Mouse (Mus musculus) right cerebral cortex, postnatal 36 days (tissue): ENCODE data around the gene Sprr2a1.
"Not testable (repeated sequence)": the region's sequence is repeated elsewhere in the genome, so short reads cannot be mapped to it uniquely, and the experiment has no call there.

Experiments
- DNase-seq, 2 experiments: peaks; one replicate each; pipeline ENCODE4 v3.0.0; 2022; ENCODE audit warnings: low spot score in 2 of 2, mixed read lengths in 1 of 2

The Sprr2a1 gene

GRCm38 (mm10) chr3:92215569-92215968 lies at the start of gene Sprr2a1, which contains the start of gene Sprr2a2:
Gene Sprr2a1, plus strand, starts transcription at chr3:92215799.
Gene Sprr2a2, plus strand, starts transcription at chr3:92215920.
- not testable (repeated sequence) for DNase-seq

- no peak for DNase-seq
Measured at GRCm38 (mm10) chr3:92169847-92170246, 45.8 kb upstream of the Sprr2a1 start.

- DNase-seq: no peak
Measured at GRCm38 (mm10) chr3:92176880-92177279, 38.7 kb upstream of the Sprr2a1 start.

DNA sequence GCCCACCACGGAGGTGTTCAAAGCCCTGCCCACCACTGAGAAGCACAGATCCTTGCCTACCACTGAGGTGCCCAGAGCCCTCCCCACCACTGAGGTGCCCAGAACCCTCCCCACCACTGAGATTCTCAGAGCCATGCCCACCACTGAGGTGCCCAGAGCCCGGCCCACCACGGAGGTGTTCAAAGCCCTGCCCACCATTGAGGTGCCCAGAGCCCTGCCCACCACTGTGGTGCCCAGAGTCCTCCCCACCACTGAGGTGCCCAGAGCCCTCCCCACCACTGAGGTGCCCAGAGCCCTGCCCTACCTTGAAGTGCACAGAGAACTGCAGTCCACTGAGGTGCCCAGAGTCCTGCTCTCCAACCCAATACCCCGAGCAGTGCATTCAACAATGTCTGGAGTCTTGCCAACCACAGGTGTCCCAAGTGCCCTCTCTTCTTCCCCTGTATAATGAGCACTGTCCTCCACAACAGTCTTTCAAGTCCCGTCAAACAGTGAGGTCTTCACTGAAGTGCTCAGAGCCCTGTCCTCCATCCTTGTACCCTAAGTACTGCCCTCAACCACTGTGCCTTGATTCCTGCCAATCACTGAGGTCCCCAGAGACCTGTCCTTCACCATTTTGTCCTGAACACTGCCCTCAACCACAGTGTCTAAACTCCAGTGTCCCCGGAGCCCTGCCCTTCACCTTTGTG lies 19.9 kb upstream of the Sprr2a1 start:
- no peak for DNase-seq

DNA sequence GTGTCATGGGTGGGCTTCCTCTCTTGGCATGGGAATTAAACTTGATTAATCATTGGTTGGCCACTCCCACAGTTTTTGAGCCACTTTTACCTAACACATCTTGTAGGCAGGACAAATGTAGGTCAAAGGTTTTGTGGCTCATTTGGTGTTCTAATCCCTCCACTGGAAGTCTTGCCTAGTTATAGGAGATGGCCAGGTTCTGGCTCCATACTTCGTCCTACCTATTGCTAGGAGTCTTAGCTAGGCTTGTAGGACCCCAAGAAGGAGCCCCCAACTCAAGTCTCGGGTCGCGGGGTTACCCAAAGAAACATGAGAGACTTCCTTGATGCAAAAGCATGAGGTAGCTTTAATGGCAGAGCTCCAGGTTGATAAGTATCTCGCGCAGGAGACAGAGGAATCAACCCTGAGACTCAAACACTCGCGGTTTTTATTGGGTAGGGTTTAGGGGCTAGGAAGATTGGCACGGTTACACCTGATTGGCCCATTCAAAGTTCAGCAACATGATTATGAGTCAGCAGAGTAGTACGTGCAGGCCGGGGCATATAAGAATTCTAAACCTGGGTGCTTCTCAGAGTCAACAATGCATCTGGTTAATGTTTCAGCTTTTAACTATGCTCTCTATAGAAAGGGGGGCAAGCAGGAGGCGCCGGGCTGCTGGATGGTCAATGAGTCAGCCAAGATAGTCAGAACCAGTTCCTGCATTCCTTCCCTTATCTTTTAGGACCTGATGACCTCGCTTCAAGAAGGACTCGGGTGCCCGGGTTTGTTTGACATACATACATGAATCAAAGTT lies 4.3 kb upstream of the Sprr2a1 start:
- not testable (repeated sequence) for DNase-seq

DNA sequence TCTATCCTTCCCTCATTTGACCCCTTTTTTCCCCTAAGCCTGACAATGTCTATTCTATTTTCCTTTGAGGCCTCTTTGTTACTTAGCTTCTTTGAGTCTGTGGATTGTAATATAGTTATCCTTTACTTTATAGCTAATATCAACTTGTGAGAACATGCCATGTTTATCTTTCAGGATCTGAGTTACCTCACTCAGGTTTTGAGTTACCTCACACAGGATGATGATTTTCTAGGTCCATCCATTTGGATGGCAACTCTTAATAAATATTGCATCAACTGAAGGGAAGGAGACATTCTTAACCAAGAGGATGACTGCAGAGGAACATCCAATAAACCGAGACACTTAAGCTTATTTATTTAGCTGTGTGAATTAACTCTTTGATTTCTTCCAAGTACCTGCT lies 3.5 kb upstream of the Sprr2a1 start:
- not testable (repeated sequence) for DNase-seq

DNA sequence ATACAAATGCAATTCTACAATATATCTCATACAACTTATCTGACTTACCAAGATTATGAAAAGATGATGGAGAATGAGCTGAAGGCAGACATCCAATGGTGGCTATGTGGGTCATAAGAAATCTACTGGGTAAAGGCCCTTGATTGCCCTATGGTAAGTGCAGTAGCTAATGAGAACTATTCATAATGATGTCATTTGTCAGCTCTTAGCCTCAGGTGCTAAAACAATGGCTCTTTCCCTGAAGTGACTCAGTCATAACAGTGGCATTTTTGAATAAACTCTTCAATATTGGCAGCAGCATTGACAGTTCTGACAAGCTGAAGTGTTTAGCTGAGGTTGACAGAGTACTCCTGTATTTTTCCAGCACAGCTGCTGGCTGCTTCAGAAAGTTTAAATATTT lies 1.9 kb upstream of the Sprr2a1 start:
- not testable (repeated sequence) for DNase-seq

DNA sequence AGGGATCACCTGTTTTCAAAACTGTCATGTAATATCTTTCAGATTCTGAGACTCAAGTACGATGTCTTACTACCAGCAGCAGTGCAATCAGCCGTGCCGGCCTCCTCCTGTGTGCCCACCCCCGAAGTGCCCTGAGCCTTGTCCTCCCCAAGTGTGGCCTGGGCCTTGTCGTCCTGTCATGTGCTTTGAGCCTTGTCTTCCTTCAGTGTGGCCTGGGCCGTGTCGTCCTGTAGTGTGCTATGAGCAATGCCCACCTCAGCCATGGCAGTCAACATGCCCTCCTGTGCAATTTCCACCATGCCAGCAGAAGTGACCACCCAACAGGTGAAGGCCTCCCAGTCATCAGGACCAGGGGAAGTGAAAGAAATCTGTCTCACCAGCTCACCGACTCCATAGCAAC lies 3.4 kb downstream of the Sprr2a1 start:
- DNase-seq: not testable (repeated sequence)

GRCm38 (mm10) chr3:92223708-92224107 lies 8.1 kb downstream of the Sprr2a1 start:
- not testable (repeated sequence) for DNase-seq

DNA sequence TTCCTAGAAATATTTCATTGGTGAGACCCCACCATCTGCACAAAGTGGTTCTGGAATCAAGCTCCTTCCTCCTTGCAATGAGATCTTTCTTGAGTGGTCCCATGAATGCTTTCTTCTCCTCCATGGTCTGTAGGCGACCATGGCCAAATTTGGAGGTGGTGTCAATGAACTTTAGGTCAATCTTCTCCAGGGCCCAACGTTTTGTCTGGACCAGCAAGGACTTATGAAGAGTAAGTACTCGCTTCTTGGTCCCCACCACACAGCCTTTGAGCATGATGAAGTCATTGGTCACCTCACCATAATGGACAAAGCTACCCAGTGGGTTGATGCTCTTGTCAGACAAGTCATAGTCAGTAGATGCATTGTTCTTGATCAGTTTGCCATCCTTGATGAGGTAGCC lies 11.8 kb downstream of the Sprr2a1 start:
- not testable (repeated sequence) for DNase-seq

GRCm38 (mm10) chr3:92236463-92237189 lies 21.0 kb downstream of the Sprr2a1 start:
- DNase-seq: not testable (repeated sequence)

- not testable (repeated sequence) for DNase-seq
Measured at GRCm38 (mm10) chr3:92238736-92239135, 23.1 kb downstream of the Sprr2a1 start.

DNA sequence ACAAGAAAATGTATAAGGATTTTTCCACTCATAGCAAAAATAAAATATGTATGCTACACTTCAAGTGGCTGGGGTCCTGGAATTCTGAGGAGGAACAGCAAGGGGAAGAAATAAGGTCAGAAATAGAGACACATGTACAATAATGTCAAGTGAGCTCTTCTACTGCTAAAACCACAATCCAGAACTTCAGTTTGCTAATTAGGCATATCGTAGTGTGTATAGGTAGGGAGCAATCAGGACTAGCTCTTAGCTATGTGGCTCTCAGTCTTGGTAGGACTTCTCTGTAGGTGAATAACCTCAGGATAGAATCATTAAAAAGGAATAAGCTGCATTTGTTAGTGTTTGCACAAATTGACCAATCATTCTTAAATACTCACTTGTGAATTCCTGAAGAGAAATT lies 23.6 kb downstream of the Sprr2a1 start:
- not testable (repeated sequence) for DNase-seq

DNA sequence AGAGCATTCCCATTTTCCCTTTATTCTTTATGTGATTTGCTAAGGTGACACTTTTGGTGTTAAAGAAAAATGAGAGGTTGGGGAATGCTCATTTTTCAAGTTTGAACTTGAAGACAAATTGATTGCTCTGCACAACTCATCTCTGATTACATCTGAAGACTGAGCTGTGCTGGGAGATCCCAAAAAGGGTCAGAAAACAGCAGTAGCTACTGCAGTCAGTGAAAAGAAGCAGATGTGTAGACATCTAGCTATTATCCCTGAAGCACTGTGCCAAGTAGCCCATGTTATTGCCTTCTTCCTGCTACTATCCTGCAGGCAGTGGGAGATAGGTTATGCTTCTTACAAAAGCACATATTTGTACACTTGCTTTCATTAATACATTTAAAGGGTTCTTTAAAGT lies 29.2 kb downstream of the Sprr2a1 start:
- not testable (repeated sequence) for DNase-seq

GRCm38 (mm10) chr3:92246245-92246644 lies 30.6 kb downstream of the Sprr2a1 start:
- DNase-seq: not testable (repeated sequence)

DNA sequence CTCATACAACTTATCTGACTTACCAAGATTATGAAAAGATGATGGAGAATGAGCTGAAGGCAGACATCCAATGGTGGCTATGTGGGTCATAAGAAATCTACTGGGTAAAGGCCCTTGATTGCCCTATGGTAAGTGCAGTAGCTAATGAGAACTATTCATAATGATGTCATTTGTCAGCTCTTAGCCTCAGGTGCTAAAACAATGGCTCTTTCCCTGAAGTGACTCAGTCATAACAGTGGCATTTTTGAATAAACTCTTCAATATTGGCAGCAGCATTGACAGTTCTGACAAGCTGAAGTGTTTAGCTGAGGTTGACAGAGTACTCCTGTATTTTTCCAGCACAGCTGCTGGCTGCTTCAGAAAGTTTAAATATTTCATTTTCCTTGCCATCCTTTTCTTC lies 32.9 kb downstream of the Sprr2a1 start:
- not testable (repeated sequence) for DNase-seq

DNA sequence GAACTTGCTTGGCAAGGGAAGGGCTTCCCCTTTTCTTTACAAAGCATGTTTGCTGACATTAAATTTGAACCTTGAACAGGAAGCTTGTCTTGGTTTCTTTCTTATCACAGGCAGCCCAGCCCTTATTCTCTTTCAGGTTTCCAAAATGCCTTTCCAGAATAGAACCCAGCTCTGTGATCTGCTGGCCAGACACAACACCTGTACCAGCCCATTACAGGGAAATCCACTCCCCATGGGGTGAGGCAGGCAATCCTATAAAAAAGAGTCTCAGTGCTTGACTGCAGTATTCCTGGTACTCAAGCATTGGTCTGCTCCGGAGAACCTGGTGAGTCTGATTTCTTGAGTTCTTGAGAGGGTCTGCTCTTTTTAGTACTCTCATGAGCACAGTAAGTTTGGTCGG lies 34.9 kb downstream of the Sprr2a1 start:
- not testable (repeated sequence) for DNase-seq

DNA sequence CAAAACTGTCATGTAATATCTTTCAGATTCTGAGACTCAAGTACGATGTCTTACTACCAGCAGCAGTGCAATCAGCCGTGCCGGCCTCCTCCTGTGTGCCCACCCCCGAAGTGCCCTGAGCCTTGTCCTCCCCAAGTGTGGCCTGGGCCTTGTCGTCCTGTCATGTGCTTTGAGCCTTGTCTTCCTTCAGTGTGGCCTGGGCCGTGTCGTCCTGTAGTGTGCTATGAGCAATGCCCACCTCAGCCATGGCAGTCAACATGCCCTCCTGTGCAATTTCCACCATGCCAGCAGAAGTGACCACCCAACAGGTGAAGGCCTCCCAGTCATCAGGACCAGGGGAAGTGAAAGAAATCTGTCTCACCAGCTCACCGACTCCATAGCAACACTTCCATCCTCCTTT lies 38.3 kb downstream of the Sprr2a1 start:
- not testable (repeated sequence) for DNase-seq

GRCm38 (mm10) chr3:92258526-92258925 lies 42.9 kb downstream of the Sprr2a1 start:
- not testable (repeated sequence) for DNase-seq

GRCm38 (mm10) chr3:92263462-92263861 lies 47.9 kb downstream of the Sprr2a1 start:
- DNase-seq: not testable (repeated sequence)
